Mouse (Mus musculus) megakaryocyte, embryonic 14.5 days (primary cell): ENCODE results near the gene D230025D16Rik.

Source experiments
- FLI1 ChIP-seq: IDR thresholded peaks from 2 replicates; pipeline ENCODE4 v1.6.1; 2012; ENCODE audit warnings: low read length, inconsistent platforms, mixed read lengths
- GATA1 ChIP-seq: IDR thresholded peaks from 3 replicates; pipeline ENCODE4 v1.6.1; 2012; ENCODE audit warnings: mixed read lengths, low read length, inconsistent platforms, borderline replicate concordance

DNA sequence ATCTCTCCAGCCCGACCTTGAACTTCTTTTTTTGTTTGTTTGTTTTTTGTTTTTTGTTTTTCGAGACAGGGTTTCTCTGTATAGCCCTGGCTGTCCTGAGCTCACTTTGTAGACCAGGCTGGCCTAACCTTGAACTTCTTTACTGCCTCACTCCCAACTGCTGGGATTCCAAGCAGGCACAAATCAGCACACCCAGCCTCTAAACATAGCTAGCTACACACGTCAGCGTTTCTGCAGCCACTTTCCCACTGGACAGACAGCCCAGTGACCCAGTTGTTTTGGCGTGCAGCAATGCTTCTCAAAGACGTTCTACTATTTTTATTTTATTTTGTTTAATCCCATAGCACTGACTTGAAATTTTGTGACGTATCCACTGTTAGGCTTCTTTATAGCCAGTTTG lies 1.1 kb upstream of the D230025D16Rik start:
- TF ChIP-seq GATA1, result no peak
- no peak for TF ChIP-seq FLI1
